Mouse (Mus musculus): ENCODE measurements around the gene Cd48.
"Not testable (repeated sequence)": the region's sequence is repeated elsewhere in the genome, so short reads cannot be mapped to it uniquely, and the experiment has no call there.

Gene Cd48

GRCm38 (mm10) chr1:171698983-171699382 is 17.2 kb downstream of the Cd48 start:
- no peak for DNase-seq (ENCODE audit: low spot score)

- DNase-seq (ENCODE audit: low spot score), result not testable (repeated sequence)
These were observed 31.9 kb downstream of the Cd48 start for GRCm38 (mm10) chr1:171713736-171714135.

GRCm38 (mm10) chr1:171715434-171715833 is 33.6 kb downstream of the Cd48 start:
- no peak for DNase-seq (ENCODE audit: low spot score)

GRCm38 (mm10) chr1:171716232-171716631 is 34.4 kb downstream of the Cd48 start:
- DNase-seq (ENCODE audit: low spot score), result no peak

- DNase-seq (ENCODE audit: low spot score), result no peak
These were observed 49.4 kb downstream of the Cd48 start for GRCm38 (mm10) chr1:171731195-171731594.

- DNase-seq (ENCODE audit: low spot score), result no peak
These were observed 53.1 kb downstream of the Cd48 start for GRCm38 (mm10) chr1:171734898-171735297.

- DNase-seq (ENCODE audit: low spot score), result no peak
These were observed 66.5 kb downstream of the Cd48 start for GRCm38 (mm10) chr1:171748127-171748969.
